Mouse (Mus musculus) heart, postnatal 0 days (tissue): ENCODE data around the gene Polr1d. TPM values are rescaled to one million over a fixed set of nuclear protein-coding genes. Genes with fewer than 3 reads are reported as not detected.

Experiments used
- ATAC-seq: fragments of 200-750 bp; cut with Nextera tagmentation; 2 replicates; pipeline ENCODE4 v1.8.0; 2017; ENCODE audit warnings: low read depth, moderate number of reproducible peaks, moderate library complexity; ENCODE audit not compliant: insufficient read depth
- DNase-seq: peaks from one replicate; pipeline ENCODE4 v3.0.0-alpha.2; 2016; ENCODE audit warnings: low spot score
- H3K27ac ChIP-seq: fragments of 300-500 bp; sonication (generic); 2 replicates; pipeline ENCODE4 v1.5.1; 2014; ENCODE audit warnings: low read depth, mild to moderate bottlenecking
- H3K27me3 ChIP-seq: fragments of 300-500 bp; sonication (generic); 2 replicates; pipeline ENCODE4 v1.6.1; 2014; ENCODE audit warnings: low read length, mixed read lengths; ENCODE audit not compliant: control insufficient read depth, insufficient read depth
- H3K36me3 ChIP-seq: fragments of 300-500 bp; sonication (generic); replicated peaks from 2 replicates; pipeline ENCODE4 v1.6.1; 2014; ENCODE audit warnings: low read length, mixed read lengths; ENCODE audit not compliant: control insufficient read depth, insufficient read depth
- H3K4me1 ChIP-seq: fragments of 300-500 bp; sonication (generic); 2 replicates; pipeline ENCODE4 v1.6.1; 2014; ENCODE audit warnings: antibody characterized with exemption; ENCODE audit not compliant: control insufficient read depth, insufficient read depth
- H3K4me2 ChIP-seq: fragments of 300-500 bp; sonication (generic); 2 replicates; pipeline ENCODE4 v1.6.1; 2014; ENCODE audit warnings: low read depth, mild to moderate bottlenecking, low read length, moderate library complexity
- H3K4me3 ChIP-seq: fragments of 300-500 bp; sonication (generic); 2 replicates; pipeline ENCODE4 v1.5.1; 2014; ENCODE audit warnings: low read depth, low read length
- H3K9ac ChIP-seq: fragments of 300-500 bp; sonication (generic); replicated peaks from 2 replicates; pipeline ENCODE4 v1.6.1; 2014; ENCODE audit warnings: low read depth, low read length, mixed read lengths
- H3K9me3 ChIP-seq: fragments of 300-500 bp; sonication (generic); replicated peaks from 2 replicates; pipeline ENCODE4 v1.6.1; 2016; ENCODE audit warnings: low read length; ENCODE audit not compliant: control insufficient read depth
- CTCF ChIP-seq: IDR thresholded peaks from 2 replicates; pipeline ENCODE4 v1.5.1; 2016; ENCODE audit warnings: antibody characterized with exemption, control low read depth, low read depth
- EP300 ChIP-seq: IDR thresholded peaks from 2 replicates; pipeline ENCODE4 v1.6.1; 2016; ENCODE audit warnings: antibody characterized with exemption, low read depth
- WGBS: fragments of 180-500 bp; shearing (Covaris S2); extraction: QIAGEN DNeasy Blood & Tissue Kit; methylation state at CpG from one replicate; pipeline ENCODE4 v1.1.7; 2014; 5-methylcytosine and 5-hydroxymethylcytosine counted together
- polyA plus RNA-seq: library from polyadenylated mRNA; unstranded; fragments of >200 nt; fragmentation: Nextera tagmentation; extraction: Ambion mirVana; gene quantifications from 2 replicates; pipeline ENCODE4 v1.2.1, GENCODE M21; 2015
- total RNA-seq: library from RNA; depleted of rRNA; stranded (reverse); fragments of >200 nt; gene quantifications from 2 replicates; pipeline ENCODE4 v1.2.3, GENCODE M21; 2014; ENCODE audit warnings: low replicate concordance

The Polr1d gene
- total and polyA plus RNA-seq, 2 experiments from 2014 or later, result 53.8 to 85.0 TPM

GRCm38 (mm10) chr5:147124794-147125193 is 47.9 kb downstream of the Polr1d start:
- no peak for DNase-seq
- H3K4me3 ChIP-seq, result no peak overlapping the region
- 73% methylated on average over 9 of the region's 9 CpGs for WGBS

GRCm38 (mm10) chr5:147125542-147126185 is 48.8 kb downstream of the Polr1d start:
- no peaks in the 10 kb centered on the region for H3K36me3 ChIP-seq
- TF ChIP-seq EP300 (no peak), CTCF (no peak)
- no peaks in the 10 kb centered on the region for H3K27me3 ChIP-seq
- H3K4me2 ChIP-seq, result no peak overlapping the region
- H3K9ac ChIP-seq, result no peak overlapping the region
- no peak overlapping the region for H3K4me3 ChIP-seq
- 0 out of 2 replicates have a peak, but pooled peaks cover 5% of the 10 kb centered on the region for H3K9me3 ChIP-seq
- H3K4me1 ChIP-seq, result no peaks in the 10 kb centered on the region
- H3K27ac ChIP-seq, result no peak overlapping the region
- DNase-seq, result no peak
- no peak for ATAC-seq
- 79% methylated on average over 13 of the region's 13 CpGs for WGBS

More at GRCm38 (mm10) chr5:147124794-147125193, 47.9 kb downstream of the Polr1d start:
- no peak overlapping the region for H3K4me2 ChIP-seq
- H3K27ac ChIP-seq, result no peak overlapping the region
- H3K9ac ChIP-seq, result no peak overlapping the region
- no peaks in the 10 kb centered on the region for H3K27me3 ChIP-seq
- TF ChIP-seq CTCF (no peak), EP300 (no peak)
- 0 out of 2 replicates have a peak, but pooled peaks cover 5% of the 10 kb centered on the region for H3K9me3 ChIP-seq
- no peaks in the 10 kb centered on the region for H3K4me1 ChIP-seq
- no peaks in the 10 kb centered on the region for H3K36me3 ChIP-seq
- ATAC-seq, result no peak

- no peaks in the 10 kb centered on the region for H3K36me3 ChIP-seq
- DNase-seq (no peak), ATAC-seq (no peak)
- H3K9me3 ChIP-seq, result 0 out of 2 replicates have a peak, but pooled peaks cover 5% of the 10 kb centered on the region
- no peaks in the 10 kb centered on the region for H3K27me3 ChIP-seq
- WGBS, result 83% methylated on average over 4 of the region's 4 CpGs
- H3K27ac ChIP-seq, result no peak overlapping the region
- TF ChIP-seq CTCF (no peak), EP300 (no peak)
- no peak overlapping the region for H3K9ac ChIP-seq
- H3K4me3 ChIP-seq, result no peak overlapping the region
- no peak overlapping the region for H3K4me2 ChIP-seq
- H3K4me1 ChIP-seq, result no peaks in the 10 kb centered on the region
Observed at GRCm38 (mm10) chr5:147127860-147128259, 51.0 kb downstream of the Polr1d start.

- ATAC-seq, result no peak
- Histone ChIP-seq H3K27me3 (no peaks in the 10 kb centered on the region), H3K9me3 (0 out of 2 replicates have a peak, but pooled peaks cover 5% of the 10 kb centered on the region), H3K4me3 (no peak overlapping the region), H3K4me2 (no peak overlapping the region), H3K9ac (no peak overlapping the region), H3K36me3 (no peaks in the 10 kb centered on the region), H3K4me1 (no peaks in the 10 kb centered on the region), H3K27ac (no peak overlapping the region)
- TF ChIP-seq EP300, result no peak
- TF ChIP-seq CTCF, result no peak
- DNase-seq, result no peak
- 82% methylated on average over 2 of the region's 2 CpGs for WGBS
Observed at GRCm38 (mm10) chr5:147129484-147129883, 52.6 kb downstream of the Polr1d start.

GRCm38 (mm10) chr5:147131912-147132311 is 55.1 kb downstream of the Polr1d start:
- 0 out of 2 replicates have a peak, but pooled peaks cover under 1% of the 10 kb centered on the region for H3K9me3 ChIP-seq
- H3K27ac ChIP-seq, result no peak overlapping the region
- no peaks in the 10 kb centered on the region for H3K36me3 ChIP-seq
- no peak for ATAC-seq
- TF ChIP-seq EP300, result no peak
- no peak for TF ChIP-seq CTCF
- H3K4me2 ChIP-seq, result no peak overlapping the region
- H3K4me3 ChIP-seq, result no peak overlapping the region
- WGBS, result 81% methylated on average over 4 of the region's 4 CpGs
- DNase-seq, result no peak
- H3K27me3 ChIP-seq, result no peaks in the 10 kb centered on the region
- no peak overlapping the region for H3K9ac ChIP-seq
- H3K4me1 ChIP-seq, result no peaks in the 10 kb centered on the region

- Histone ChIP-seq H3K9ac (no peak overlapping the region), H3K36me3 (no peaks in the 10 kb centered on the region), H3K27me3 (no peaks in the 10 kb centered on the region), H3K4me3 (0 out of 2 replicates have a peak overlapping the region, but pooled peaks have one; percentile 8), H3K27ac (no peak overlapping the region), H3K4me2 (peak overlapping the region; percentile 49), H3K4me1 (no peaks in the 10 kb centered on the region), H3K9me3 (no peaks in the 10 kb centered on the region)
- DNase-seq (no peak), ATAC-seq (no peak)
- TF ChIP-seq CTCF, result no peak
- no peak for TF ChIP-seq EP300
- 18% methylated on average over 17 of the region's 17 CpGs for WGBS
Observed at GRCm38 (mm10) chr5:147133662-147134061, 56.8 kb downstream of the Polr1d start.
